Mouse (Mus musculus): Measurements from ENCODE around the gene Fads2.

DNA sequence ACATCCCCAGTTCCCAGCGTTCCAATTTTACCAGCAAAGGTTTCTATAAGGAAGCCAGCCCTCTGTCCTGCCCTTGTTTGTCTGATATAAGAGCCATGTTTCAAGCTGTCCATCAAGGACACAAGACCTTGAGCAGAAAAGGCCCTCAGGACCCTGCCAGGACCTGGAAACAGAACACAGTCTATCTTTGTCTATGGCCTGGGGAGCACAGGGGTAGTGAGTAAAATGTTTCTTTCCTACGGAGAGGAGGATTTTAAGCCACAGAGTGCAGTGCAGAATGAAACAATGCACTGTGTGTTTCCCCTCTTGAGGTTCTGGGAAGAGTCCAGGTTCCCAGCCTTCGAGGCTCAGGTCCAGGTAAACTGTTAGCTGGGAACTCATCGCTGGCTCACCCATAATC is 14.6 kb downstream of the Fads2 start:
- TF ChIP-seq ZNF384 (IDR thresholded peaks at IDR 0.05; ENCODE audit: low read depth, low read length): no peak
- no peak for TF ChIP-seq MAFK (IDR thresholded peaks at IDR 0.05; ENCODE audit: insufficient read depth, low read depth, low read length)
